Mouse (Mus musculus) embryonic fibroblast, embryonic 13.5 days (primary cell): ENCODE data around the gene Parm1.

Source experiments
- CTCF ChIP-seq: IDR thresholded peaks from 2 replicates; pipeline ENCODE4 v1.5.1; 2011; ENCODE audit warnings: mild to moderate bottlenecking, control low read depth, low read length, moderate library complexity, borderline replicate concordance; ENCODE audit not compliant: insufficient read depth
- POLR2A ChIP-seq: IDR thresholded peaks from 2 replicates; pipeline ENCODE4 v1.6.1; 2011; ENCODE audit warnings: low read depth, mild to moderate bottlenecking, control low read depth, low read length, moderate library complexity

GRCm38 (mm10) chr5:91475241-91475640 is 42.2 kb upstream of the Parm1 start:
- no peak for TF ChIP-seq CTCF
- TF ChIP-seq POLR2A: no peak
